Mouse (Mus musculus): ENCODE data around the gene Nkx2-2. TPM values are rescaled to one million over a fixed set of nuclear protein-coding genes. Genes with fewer than 3 reads are reported as not detected.

The Nkx2-2 gene
- total RNA-seq (2017): not detected in 2 replicates

DNA sequence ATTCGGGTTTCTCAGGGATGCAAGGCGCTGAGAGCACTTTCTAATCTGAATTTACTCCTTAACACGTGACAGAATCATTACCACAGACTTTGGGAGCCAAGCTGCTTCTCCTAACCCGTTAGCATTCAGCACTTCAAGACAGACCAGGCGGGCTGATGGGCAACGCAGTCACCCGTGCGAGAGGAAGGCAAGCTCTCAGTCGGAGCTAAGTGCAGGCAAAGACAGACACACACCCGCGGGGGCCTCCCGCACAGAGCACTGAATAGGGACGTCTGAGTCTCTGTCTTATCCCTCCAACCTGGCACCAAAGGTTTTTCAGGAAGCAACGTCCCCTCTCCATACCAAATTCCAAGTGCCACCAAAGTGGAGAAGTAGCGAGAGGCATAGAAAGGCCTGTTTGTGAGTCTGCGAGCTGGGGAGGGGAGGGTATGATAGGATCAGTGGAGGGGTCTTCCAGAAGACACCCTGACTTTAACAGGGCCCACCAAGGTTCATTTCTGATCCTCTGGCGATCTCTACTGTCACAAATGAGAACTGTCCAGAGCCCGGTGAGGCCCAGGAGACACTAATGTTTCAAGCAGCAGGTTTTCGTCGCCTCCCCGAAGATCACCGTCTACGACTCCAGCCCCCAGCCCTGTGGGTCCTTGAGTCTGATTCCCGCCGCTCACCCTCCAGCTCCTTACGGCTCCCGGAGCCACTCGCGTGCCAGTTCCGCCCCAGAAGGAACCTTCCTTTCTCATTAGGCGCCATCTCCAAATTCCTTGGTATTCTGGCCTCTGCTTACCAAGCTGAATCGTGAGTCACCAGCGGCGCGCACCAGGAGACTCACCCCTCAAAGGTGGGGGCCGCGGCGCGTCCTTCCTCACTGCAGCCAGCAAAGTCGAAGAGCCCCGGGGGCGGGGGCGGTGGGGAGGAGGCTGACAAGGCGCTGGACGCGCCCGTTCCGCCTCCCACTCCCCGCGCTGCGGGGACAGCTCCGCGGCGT is at the start of gene Nkx2-2:
Gene Nkx2-2, minus strand, starts transcription at position 973 of the 985 bp plus-strand sequence.
- no peak; a peak in 1 of 4 replicates for ATAC-seq (replicated peaks in 1 of 2; ENCODE audit: insufficient read depth in 1 of 2, low FRiP score in 2 of 2, low TSS enrichment in 1 of 2, low read depth in 1 of 2, poor library complexity in 2 of 2, severe bottlenecking in 2 of 2)

DNA sequence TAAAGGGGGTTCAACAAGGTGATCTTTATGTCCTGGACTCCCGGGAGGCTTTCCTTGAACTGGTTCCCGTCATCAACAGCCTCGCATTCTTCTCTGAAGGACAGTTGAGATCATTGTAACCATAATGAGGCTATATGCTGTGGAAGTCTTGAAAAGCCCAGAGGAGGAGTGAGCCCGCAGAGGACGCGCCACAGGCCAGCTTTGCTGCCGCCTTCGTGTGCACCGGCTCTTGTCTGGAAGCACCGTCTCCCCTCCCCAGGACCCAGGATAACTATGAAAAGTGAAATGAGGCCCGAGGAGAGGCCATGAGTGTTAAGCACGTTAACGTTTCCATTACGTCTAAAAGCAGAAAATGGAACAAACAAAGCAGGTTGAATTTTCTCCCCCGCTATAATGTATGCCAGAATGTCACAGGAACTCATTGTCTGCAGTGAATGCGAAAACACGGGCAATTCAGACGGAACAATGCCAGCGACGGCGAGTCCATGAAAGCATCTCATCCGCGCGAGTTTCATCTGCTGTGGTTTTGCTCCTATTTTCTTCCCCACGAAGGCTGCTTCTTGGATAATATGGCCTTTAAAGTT is 41.8 kb upstream of the Nkx2-2 start:
- no peak for ATAC-seq (replicated peaks in 1 of 2; ENCODE audit: insufficient read depth in 1 of 2, low FRiP score in 2 of 2, low TSS enrichment in 1 of 2, low read depth in 1 of 2, poor library complexity in 2 of 2, severe bottlenecking in 2 of 2)

DNA sequence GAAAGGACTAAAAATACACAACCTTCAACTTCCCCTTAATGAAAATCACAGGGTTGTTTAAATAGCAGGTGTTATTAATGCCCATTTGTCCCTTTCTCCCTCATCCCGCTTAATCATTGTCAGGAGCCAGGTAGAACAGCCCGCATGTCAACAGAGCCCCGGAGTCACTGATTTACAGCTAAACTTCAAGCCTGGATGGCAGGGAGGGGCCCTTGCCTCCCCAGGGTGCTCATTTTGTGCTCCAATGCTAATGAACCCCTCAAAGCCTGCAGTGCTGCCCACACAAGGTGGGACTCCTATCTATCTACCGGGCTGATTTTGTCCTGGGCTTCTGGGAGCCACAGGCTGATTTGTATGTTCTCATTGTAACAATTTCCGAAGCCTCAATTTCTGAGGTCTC is 37.1 kb upstream of the Nkx2-2 start:
- ATAC-seq (replicated peaks in 1 of 2; ENCODE audit: insufficient read depth in 1 of 2, low FRiP score in 2 of 2, low TSS enrichment in 1 of 2, low read depth in 1 of 2, poor library complexity in 2 of 2, severe bottlenecking in 2 of 2): no peak

DNA sequence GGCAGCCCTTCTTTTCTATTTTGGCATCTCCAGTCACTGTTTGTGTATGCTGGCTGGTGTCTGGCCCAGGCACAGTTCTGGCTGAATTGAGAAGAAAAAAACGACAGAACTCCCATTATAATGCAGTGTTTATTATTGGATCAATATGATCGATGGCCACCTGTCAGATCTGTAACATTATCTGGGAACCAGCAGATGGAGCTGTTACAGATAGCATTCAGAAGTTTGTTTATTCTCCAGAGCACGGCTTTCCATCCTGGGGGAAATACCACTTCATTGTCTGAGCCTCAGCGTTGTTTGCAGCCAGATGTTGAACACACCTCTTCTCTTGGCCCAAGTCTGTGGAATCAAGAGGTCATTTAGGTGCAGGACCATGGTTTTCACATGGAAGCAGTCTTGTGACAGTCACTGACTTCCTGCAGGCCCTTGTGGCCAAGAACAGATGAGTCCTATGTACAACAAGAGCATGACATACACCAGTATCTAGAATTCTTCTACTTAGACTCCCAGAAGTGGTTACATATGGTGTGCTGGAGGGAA is 11.1 kb upstream of the Nkx2-2 start:
- ATAC-seq (replicated peaks in 1 of 2; ENCODE audit: insufficient read depth in 1 of 2, low FRiP score in 2 of 2, low TSS enrichment in 1 of 2, low read depth in 1 of 2, poor library complexity in 2 of 2, severe bottlenecking in 2 of 2): no peak

DNA sequence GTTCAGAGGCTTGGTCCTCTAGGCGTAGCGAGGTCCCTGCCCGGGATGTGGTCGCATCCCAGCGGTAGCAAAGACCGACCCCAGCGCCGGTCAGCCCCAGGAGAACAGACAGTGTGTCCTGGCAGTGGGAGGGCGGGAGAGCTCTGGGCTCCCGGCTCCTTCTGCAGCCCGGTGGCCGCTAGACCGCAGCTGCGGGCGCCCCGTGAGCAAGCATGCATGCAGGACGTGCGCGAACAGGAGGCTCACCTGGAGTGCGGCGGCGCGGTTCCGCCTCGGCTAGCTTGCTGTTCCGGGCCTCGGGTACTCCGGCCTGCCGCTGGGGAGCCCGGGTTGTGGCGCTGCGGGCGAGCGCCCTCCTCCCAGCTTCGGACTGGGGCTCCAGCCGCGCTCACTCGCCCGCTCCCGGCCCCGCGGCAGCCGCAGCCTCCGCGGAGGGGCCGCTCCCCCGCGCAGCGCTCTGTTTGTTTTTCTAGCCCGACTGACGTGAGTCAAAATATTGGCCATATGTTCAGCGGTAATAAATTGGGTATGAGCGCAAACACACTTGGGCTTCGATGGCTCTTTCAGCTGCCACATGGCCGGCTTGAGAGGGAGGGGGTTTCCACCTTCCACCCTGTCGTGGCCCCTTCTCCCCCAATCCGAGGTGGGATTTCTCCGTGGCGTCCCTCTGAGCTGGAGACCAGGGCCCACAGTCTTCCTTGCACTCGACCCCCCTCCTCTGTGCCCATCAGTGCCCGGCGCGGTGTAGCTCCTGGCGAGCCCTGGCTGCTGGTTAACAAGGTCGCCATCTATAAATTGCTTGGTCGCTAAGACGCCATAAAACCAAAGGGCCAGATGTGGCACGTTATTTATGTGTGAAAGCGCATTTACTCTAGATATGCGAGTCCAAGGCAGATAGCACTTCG is 920 bp upstream of the Nkx2-2 start:
- peak; percentile 30 to 38 for ATAC-seq (replicated peaks in 1 of 2; ENCODE audit: insufficient read depth in 1 of 2, low FRiP score in 2 of 2, low TSS enrichment in 1 of 2, low read depth in 1 of 2, poor library complexity in 2 of 2, severe bottlenecking in 2 of 2)

DNA sequence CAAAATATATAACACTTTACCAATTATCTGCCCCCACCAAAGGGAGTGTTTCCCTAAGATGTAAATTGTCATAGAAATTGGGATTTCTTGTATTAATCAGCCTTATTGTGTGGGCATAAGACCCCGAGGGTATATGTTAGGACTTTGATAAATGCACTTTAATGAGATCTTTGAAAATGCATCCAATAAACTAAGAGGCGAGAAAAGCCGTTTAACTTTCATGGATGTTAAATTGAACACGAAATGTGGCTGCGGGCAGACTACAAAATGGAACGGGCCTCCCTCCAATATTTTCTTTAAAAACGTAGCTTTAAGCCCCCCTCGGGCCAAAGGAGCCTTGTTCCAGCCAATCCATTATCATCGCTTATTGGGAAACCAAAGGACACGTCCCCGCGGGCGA is 1.3 kb downstream of the Nkx2-2 start:
- ATAC-seq (replicated peaks in 1 of 2; ENCODE audit: insufficient read depth in 1 of 2, low FRiP score in 2 of 2, low TSS enrichment in 1 of 2, low read depth in 1 of 2, poor library complexity in 2 of 2, severe bottlenecking in 2 of 2): no peak

DNA sequence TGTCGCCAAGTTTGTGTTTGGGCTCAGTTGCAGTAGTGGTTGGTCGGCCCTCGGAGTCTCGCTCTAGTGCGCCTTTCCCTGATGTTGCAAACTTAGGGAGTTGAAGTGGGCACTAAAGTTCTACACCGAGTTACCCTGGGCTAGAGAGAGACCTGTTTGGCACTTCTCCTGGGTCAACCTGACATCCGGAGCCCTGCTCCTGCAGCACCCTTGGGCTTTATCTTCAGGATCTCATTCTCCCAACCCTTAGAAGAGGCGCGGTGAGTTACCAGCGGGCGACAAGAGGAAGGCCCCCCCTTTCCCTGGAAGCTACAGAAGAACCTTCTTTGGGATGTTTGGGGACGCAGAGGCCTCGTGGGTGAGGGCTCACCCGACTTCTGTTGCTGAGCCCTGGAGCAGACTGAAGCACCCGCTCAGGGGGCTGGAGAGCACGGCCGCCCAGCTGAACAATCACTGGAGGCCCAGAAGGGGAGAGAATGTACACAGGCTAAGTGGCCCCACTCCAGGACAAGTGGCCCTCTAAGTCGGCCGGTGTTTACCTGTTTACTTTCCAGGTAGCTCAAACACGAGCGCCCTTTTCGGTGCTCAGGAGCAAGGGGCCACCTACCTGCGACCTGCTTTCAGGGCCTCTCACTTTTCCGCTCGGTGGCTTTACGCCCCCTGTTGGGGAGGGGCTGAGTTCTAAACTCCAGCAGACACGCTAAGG is 3.6 kb downstream of the Nkx2-2 start:
- no peak for ATAC-seq (replicated peaks in 1 of 2; ENCODE audit: insufficient read depth in 1 of 2, low FRiP score in 2 of 2, low TSS enrichment in 1 of 2, low read depth in 1 of 2, poor library complexity in 2 of 2, severe bottlenecking in 2 of 2)

DNA sequence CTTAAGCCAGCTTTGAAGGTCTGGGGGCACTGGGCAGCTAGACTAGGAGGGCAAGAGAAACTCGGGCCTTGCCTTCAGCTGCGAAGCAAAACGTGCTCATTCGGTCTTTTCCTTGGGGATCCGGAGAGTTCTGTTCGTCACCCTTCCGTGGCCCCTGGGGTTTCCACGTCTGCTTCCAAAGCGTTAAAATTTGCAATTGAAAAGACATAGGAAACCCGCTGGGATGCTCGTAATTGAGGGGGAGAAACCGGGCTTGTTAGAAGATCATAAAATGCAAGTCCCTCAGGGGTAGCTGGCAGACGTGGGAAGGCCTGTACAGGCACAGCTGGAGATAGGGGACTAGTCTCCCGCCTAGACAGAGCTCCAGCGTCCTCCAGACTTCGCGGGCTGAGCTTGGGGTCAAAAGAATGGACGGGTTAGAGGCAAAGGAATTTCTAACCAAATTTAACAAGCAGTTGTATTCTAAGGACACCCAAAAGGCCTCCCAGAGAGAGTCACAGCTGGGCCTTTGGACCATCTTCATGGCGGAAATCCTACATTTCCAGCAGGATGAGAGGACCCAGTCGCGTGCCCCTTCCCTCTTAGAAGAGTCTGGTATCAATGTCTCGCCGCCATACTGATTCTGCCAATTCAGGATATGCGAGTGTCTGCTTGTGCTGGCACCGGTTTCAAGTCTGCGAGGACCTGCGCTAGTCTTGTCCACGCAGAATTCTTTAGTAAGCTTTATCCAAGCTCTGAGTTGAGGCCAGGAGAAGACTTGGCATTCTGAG is 4.3 kb downstream of the Nkx2-2 start:
- ATAC-seq (replicated peaks in 1 of 2; ENCODE audit: insufficient read depth in 1 of 2, low FRiP score in 2 of 2, low TSS enrichment in 1 of 2, low read depth in 1 of 2, poor library complexity in 2 of 2, severe bottlenecking in 2 of 2): no peak

DNA sequence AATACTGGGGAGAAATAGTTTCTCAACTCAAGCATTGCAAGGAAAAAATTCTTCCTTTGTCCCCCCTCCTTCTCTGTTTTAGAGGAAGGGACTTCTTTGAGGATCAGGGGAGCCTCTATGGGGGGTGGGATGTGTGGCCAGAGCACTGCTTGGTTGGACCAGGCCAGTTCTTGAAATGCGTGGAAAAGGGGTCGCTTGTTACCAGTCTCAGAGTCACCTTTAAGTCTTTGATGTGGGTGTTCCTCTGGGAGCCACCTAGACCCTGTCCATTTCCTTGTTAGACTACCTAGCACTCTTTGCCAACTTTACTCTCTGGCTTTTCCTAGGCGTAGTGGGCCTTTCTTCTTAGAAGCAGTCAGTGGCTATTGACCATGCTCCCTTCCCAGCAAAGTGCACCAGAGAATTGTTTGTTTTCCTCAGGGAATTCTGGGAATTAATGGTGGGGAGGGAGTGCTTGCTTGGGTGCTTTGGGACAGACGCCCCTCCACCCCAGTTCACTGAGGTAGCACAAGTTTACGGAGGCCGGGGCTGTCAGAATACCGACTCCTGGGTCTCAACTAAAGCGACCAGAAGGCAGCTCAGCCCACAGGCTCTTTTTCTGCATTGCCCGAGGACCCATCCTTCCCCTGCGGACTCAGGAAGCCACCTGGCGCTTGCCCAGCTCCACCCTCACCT is 5.0 kb downstream of the Nkx2-2 start:
- ATAC-seq (replicated peaks in 1 of 2; ENCODE audit: insufficient read depth in 1 of 2, low FRiP score in 2 of 2, low TSS enrichment in 1 of 2, low read depth in 1 of 2, poor library complexity in 2 of 2, severe bottlenecking in 2 of 2): no peak

DNA sequence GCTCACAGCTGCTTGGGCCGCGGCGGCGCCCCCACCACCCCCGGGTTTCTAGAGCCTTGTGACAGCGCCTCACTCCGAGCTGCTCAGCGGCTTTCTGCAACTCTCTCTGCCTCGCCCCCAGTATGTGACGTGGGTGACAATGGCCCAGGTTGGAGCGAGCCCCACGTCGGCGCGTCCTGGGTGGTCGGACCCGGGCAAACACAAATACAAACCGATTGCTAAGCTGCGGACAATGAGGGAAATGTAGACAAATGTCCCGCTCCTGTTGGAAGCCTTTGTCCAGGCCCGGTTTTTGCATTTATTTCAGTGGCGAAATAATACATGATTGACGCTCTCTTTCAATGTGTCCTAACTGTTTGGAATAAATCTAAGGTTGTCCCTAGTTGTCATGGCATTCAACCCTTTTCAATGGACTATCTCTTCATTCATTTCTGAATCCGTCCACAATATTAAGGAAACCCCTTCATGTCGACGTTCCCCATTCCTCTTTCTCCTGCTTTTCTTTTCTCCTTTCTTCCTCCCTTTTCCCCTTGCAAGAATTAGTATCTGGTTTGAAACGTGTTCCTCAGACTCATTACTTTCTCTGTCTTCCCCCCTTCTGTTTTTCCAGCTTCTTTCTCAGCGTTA is 5.9 kb downstream of the Nkx2-2 start:
- no peak for ATAC-seq (replicated peaks in 1 of 2; ENCODE audit: insufficient read depth in 1 of 2, low FRiP score in 2 of 2, low TSS enrichment in 1 of 2, low read depth in 1 of 2, poor library complexity in 2 of 2, severe bottlenecking in 2 of 2)

DNA sequence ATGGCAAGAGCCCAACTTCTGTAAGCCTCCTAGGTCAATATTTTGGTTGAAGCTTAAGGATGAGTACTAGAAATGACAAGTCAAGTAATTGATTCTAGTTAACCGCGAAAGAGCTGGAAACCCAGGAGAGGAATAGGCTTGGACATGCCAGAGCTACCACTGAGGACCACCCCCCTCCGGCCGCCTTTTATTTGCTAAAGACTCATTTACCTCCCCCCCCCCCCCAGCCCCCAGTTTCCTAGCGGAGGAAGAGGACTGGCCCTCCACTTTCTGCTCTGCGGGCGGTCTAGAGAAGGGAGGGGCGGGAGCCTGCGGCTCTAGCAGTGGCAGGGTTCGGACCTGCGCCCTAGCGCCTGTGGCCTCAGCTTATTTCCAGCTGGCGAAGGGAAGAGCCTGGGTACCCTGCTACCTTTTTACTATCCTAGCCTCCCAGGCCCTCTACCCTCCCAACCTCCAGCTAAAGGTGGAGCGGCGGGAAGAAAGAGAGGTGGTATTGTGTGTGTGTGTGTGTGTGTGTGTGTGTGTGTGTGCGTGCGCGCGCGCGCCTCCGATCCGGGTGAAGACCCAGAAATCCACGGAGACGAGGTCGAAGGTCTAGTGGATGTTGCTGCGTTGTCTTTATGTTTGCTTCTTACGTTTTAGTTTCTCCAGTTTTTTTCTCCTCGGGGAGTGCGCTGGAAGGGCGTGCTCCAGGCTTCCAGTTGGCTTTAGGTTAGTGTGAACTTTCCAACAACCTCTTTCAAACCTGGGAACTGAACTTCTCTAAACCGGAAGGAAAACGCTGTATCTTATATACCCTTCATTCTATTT is 6.8 kb downstream of the Nkx2-2 start:
- ATAC-seq (replicated peaks in 1 of 2; ENCODE audit: insufficient read depth in 1 of 2, low FRiP score in 2 of 2, low TSS enrichment in 1 of 2, low read depth in 1 of 2, poor library complexity in 2 of 2, severe bottlenecking in 2 of 2): no peak

DNA sequence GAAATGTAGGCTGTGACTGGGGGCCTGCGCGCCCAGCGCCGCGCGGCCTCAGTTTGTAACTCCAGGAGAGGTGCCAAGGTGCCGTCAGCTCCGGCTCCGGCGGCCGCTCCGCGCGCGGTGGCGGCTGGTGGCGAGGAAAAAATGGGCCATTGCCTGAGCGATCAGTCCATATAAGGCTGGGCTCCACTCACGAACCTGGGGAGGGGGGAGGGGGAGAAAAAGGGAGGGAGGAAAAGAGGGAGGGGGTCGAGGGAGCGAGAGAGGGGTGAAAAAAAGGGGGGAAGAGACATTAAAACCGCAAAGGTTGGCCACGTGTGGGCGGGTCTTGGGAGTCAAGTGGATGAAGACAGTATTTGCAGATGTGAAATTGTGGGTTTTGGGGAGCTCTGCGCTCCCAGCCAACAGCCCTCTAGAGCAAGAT is 7.8 kb downstream of the Nkx2-2 start:
- ATAC-seq (replicated peaks in 1 of 2; ENCODE audit: insufficient read depth in 1 of 2, low FRiP score in 2 of 2, low TSS enrichment in 1 of 2, low read depth in 1 of 2, poor library complexity in 2 of 2, severe bottlenecking in 2 of 2): no peak

DNA sequence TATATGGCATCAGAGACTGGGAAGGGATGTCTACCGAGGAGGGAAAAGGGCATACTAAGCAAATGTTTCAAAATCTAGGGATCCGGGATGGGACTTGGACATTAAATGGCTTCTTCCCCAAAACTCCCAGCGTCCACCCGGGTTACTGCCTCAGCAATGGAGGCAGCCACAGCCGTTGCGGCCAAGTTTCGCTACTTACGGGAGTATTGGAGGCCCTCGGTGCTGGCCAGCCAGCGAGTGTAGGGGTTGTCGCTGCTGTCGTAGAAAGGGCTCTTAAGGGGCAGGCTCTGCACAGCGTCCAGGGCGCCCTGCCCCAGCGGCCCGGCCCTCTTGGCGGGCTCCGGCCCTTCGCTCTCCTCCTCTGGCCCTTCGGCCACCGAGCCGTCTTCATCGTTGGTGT is 8.5 kb downstream of the Nkx2-2 start:
- ATAC-seq (replicated peaks in 1 of 2; ENCODE audit: insufficient read depth in 1 of 2, low FRiP score in 2 of 2, low TSS enrichment in 1 of 2, low read depth in 1 of 2, poor library complexity in 2 of 2, severe bottlenecking in 2 of 2): peak in 1 of 2 experiments; percentile 24; a peak in 1 of 4 replicates

DNA sequence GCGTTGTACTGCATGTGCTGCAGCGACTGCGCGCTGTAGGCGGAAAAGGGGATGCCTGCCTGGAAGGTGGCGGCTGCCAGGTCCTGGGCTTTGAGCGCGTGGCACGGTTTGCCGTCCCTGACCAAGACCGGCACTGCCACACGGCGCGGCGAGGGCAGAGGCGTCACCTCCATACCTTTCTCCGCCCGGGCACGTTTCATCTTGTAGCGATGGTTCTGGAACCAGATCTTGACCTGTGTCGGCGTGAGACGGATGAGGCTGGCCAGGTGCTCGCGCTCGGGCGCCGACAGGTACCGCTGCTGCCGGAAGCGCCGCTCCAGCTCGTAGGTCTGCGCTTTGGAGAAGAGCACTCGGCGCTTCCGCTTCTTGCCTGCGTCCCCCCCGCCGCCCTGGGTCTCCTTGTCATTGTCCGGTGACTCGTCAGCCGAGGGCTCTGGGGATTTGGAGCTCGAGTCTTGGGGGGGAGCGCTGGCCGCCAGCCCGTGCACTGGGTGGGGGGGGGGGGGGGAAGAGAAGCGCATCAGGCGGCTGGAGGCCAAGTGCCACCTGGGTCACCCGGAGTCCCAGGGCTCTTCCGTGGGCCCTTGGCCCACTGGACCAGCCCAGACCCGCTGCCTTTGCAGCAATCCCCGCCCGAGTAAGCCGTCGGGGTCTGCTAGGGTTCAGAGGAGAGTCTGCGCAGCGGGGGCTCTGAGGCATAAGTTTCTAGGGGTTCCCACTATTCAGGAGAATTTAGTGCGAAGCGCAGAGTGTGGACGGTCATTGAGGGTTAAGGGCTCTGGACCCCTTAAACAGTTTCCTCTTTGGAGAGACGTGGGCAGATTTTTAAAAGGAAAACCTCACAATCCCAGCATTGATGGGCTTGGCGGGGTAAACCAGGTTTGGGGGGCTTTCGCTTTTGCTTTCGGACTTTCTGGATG is 9.7 kb downstream of the Nkx2-2 start:
- ATAC-seq (replicated peaks in 1 of 2; ENCODE audit: insufficient read depth in 1 of 2, low FRiP score in 2 of 2, low TSS enrichment in 1 of 2, low read depth in 1 of 2, poor library complexity in 2 of 2, severe bottlenecking in 2 of 2): peak; percentile 14 to 18; a peak in 1 of 4 replicates

Measured in hematopoietic stem cell, adult 5-6 weeks (primary cell).